Mouse (Mus musculus) ES-E14 (cell line): Measurements from ENCODE around the gene Nsun2.

Experiments used
- CHD2 ChIP-seq: IDR thresholded peaks from 2 replicates; pipeline ENCODE4 v1.6.1; 2014; ENCODE audit warnings: mild to moderate bottlenecking, low read depth, low read length, inconsistent platforms
- ZC3H11A ChIP-seq: IDR thresholded peaks from 2 replicates; pipeline ENCODE4 v1.6.1; 2012; ENCODE audit warnings: low read depth, mild to moderate bottlenecking, inconsistent platforms, low read length, borderline replicate concordance
- ZNF384 ChIP-seq: IDR thresholded peaks from 2 replicates; pipeline ENCODE4 v1.6.1; 2012; ENCODE audit warnings: low read depth, low read length, inconsistent platforms

DNA sequence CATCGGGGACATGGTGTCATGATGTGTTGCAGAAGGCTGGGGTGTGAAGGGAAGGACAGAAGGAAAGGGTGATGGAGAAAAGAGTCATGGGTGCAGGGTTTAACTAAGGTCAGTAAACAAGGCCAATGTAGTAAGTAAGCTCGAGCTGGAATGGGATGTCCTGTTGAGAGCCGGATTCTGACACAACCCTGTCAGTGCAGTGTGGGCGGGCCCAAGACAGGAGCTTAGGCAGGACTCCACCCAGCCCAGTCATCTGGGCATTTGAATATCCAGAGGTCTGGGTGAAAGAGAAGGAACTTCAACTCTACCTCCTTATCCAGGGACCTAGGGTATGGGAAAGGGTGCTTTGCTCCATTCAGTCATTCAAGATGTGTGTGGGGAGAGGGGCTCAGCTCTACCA lies 4.8 kb downstream of the Nsun2 start:
- TF ChIP-seq CHD2 (no peak), ZNF384 (no peak), ZC3H11A (no peak)
